Mouse (Mus musculus) heart, embryonic 12.5 days (tissue): ENCODE results near the gene Col6a1. TPM values are rescaled to one million over a fixed set of nuclear protein-coding genes. Genes with fewer than 3 reads are reported as not detected.

Experiments
- ATAC-seq: fragments of 200-750 bp; cut with Nextera tagmentation; 2 replicates; pipeline ENCODE4 v1.8.0; 2017; ENCODE audit warnings: moderate TSS enrichment, moderate library complexity; ENCODE audit not compliant: insufficient number of reproducible peaks, low FRiP score
- H3K27ac ChIP-seq: fragments of 300-500 bp; sonication (generic); 2 replicates; pipeline ENCODE4 v1.5.1; 2016; ENCODE audit warnings: mild to moderate bottlenecking, moderate library complexity; ENCODE audit not compliant: poor library complexity, severe bottlenecking
- H3K27me3 ChIP-seq: fragments of 300-500 bp; sonication (generic); replicated peaks from 2 replicates; pipeline ENCODE4 v1.6.1; 2016; ENCODE audit warnings: mild to moderate bottlenecking, moderate library complexity
- H3K36me3 ChIP-seq: fragments of 300-500 bp; sonication (generic); 2 replicates; pipeline ENCODE4 v1.6.1; 2016; ENCODE audit warnings: mild to moderate bottlenecking, moderate library complexity
- H3K4me1 ChIP-seq: fragments of 300-500 bp; sonication (generic); replicated peaks from 2 replicates; pipeline ENCODE4 v1.6.1; 2016; ENCODE audit warnings: mild to moderate bottlenecking
- H3K4me2 ChIP-seq: fragments of 300-500 bp; sonication (generic); 2 replicates; pipeline ENCODE4 v1.6.1; 2016; ENCODE audit warnings: mild to moderate bottlenecking, moderate library complexity
- H3K4me3 ChIP-seq: fragments of 300-500 bp; sonication (generic); 2 replicates; pipeline ENCODE4 v1.5.1; 2016; ENCODE audit warnings: mild to moderate bottlenecking
- H3K9ac ChIP-seq: fragments of 300-500 bp; sonication (generic); 2 replicates; pipeline ENCODE4 v1.6.1; 2016; ENCODE audit warnings: mild to moderate bottlenecking, moderate library complexity
- H3K9me3 ChIP-seq: fragments of 300-500 bp; sonication (generic); replicated peaks from 2 replicates; pipeline ENCODE4 v1.6.1; 2016; ENCODE audit warnings: mild to moderate bottlenecking, moderate library complexity
- WGBS: fragments of 180-500 bp; shearing (Covaris S2); methylation state at CpG from one replicate; pipeline ENCODE4 v1.1.7; 2016; 5-methylcytosine and 5-hydroxymethylcytosine counted together
- polyA plus RNA-seq: library from polyadenylated mRNA; unstranded; fragments of >200 nt; fragmentation: Nextera tagmentation; extraction: Ambion mirVana; gene quantifications from 2 replicates; pipeline ENCODE4 v1.2.1, GENCODE M21; 2016

Gene Col6a1
- polyA plus RNA-seq, 1 experiment from 2014 or later: 35.9 TPM

DNA sequence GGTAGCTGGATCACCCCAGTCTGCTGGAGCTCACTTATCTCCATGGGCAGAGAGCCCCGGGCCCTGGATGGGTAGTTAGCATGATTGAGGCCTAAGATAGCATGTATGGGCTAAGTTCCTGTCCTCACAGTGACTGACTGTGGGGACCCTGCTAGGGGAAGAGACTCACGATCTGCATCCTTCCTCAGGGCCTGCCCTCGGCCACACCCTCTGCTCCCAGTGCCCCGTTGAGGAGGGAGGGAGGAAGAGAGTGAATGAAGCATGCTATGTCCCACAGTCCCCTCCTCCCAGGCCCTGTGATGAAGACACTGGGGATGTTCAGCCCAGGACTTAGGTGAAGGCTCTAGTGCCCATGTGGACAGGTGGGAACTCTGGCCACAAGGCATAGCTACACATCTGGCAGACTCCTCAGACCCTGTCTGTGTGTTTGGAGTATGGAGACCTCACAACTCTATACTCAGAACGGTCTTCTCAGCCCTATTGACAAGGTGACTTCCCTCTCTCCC, 1.7 kb downstream of the Col6a1 start:
- H3K4me3 ChIP-seq: no peak overlapping the region
- WGBS: 41% methylated on average over 5 of the region's 5 CpGs
- ATAC-seq: no peak

DNA sequence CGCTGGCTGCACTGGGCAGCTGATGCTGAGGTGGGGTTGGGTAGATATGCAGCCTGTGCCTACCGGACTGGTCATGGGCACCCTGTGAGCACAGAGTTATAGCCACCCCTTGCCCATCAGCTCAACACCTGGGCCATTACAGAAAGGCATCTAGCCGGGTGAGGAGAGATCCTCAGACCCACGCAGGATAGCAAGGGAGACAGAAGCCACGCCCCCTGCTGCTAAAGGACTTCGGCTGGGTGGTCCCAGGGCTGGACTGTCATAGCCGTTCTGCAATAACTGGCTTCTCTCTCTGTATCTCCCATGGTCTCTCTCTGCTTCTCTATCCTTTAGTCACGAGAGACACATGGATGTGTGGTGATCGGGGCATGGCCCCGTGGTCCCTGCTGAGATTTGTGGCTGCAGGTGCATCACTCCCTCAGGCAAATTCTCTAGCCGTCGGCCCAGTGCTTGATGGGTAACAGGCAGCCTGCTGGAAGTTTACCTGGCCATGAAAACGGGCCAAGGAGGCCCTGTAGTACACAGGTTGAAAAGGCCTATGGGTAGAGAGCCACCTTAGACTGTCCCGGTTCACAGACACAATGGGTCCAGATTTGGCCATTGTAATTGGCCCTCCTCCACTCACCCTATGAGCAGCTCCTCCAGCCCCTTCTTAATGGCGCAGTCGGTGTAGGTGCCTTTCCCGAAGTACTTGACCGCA, 3.1 kb downstream of the Col6a1 start:
- WGBS: 80% methylated on average over 18 of the region's 18 CpGs
- H3K4me3 ChIP-seq: no peak overlapping the region
- ATAC-seq: no peak
- H3K4me1 ChIP-seq: peaks cover 22% of the 10 kb centered on the region
- H3K4me2 ChIP-seq: no peak overlapping the region
- H3K9me3 ChIP-seq: no peaks in the 10 kb centered on the region
- peaks cover 24% of the 10 kb centered on the region for H3K36me3 ChIP-seq
- no peak overlapping the region for H3K9ac ChIP-seq
- H3K27ac ChIP-seq: no peak overlapping the region
- H3K27me3 ChIP-seq: no peaks in the 10 kb centered on the region

More for the DNA sequence above, 1.7 kb downstream of the Col6a1 start:
- peaks cover 27% of the 10 kb centered on the region for H3K4me1 ChIP-seq
- H3K4me2 ChIP-seq: peak overlapping the region; percentile 55
- no peaks in the 10 kb centered on the region for H3K27me3 ChIP-seq
- H3K27ac ChIP-seq: no peak overlapping the region
- no peaks in the 10 kb centered on the region for H3K9me3 ChIP-seq
- peaks cover 24% of the 10 kb centered on the region for H3K36me3 ChIP-seq
- H3K9ac ChIP-seq: no peak overlapping the region

GRCm38 (mm10) chr10:76721746-76722145, 4.2 kb downstream of the Col6a1 start:
- Histone ChIP-seq H3K4me3 (no peak overlapping the region), H3K27me3 (no peaks in the 10 kb centered on the region), H3K36me3 (peaks cover 27% of the 10 kb centered on the region), H3K27ac (no peak overlapping the region), H3K4me2 (no peak overlapping the region), H3K9ac (no peak overlapping the region), H3K9me3 (no peaks in the 10 kb centered on the region), H3K4me1 (peaks cover 20% of the 10 kb centered on the region)
- WGBS: 84% methylated on average over 6 of the region's 6 CpGs
- no peak for ATAC-seq

DNA sequence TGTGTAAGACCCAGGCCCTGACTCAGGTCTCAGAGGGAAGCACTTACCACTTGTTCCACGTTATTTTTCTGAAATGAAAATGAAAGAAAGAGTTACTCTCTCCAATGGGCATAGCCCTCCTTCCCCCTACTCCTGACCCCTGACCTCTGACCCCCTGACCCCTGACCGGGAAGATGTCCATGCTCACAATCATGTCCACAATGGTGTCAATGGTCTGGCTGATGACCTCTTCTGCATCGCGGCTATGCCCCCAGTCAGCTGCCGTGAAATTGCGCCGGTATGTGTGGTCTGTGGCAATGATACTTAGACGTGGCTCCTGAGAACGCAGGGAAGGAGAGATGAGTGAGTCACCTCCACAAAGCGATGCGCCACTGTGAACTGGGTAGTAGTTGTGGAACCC, 4.8 kb downstream of the Col6a1 start:
- H3K27me3 ChIP-seq: no peaks in the 10 kb centered on the region
- ATAC-seq: no peak
- H3K4me2 ChIP-seq: no peak overlapping the region
- no peak overlapping the region for H3K4me3 ChIP-seq
- peaks cover 32% of the 10 kb centered on the region for H3K36me3 ChIP-seq
- no peak overlapping the region for H3K9ac ChIP-seq
- H3K9me3 ChIP-seq: no peaks in the 10 kb centered on the region
- 86% methylated on average over 11 of the region's 11 CpGs for WGBS
- peaks cover 20% of the 10 kb centered on the region for H3K4me1 ChIP-seq
- no peak overlapping the region for H3K27ac ChIP-seq

DNA sequence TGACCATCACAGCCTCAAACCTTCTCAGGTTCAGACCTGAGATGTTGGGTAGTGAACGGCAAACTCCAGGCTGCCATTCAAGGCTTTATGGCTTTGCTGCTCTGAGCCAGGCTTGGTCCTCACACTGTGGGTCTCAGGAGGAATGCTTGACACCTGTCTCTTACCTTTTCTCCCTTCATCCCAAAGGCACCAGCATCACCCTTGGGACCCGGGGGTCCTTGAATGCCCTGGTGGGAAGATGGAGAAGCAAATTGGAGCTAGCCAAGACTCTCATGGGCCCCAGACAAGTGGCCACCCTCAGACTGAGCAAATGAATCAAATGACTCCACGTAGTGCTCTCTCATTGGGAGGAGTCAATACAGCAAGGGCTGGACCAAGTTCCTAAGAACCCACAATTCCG, 8.3 kb downstream of the Col6a1 start:
- Histone ChIP-seq H3K27me3 (no peaks in the 10 kb centered on the region), H3K9ac (no peak overlapping the region), H3K27ac (no peak overlapping the region), H3K4me3 (no peak overlapping the region), H3K4me1 (no peaks in the 10 kb centered on the region), H3K9me3 (no peaks in the 10 kb centered on the region), H3K4me2 (no peak overlapping the region), H3K36me3 (peaks cover 43% of the 10 kb centered on the region)
- whole genome bisulfite sequencing: 80% methylated on average over 4 of the region's 4 CpGs
- ATAC-seq: no peak

- H3K36me3 ChIP-seq: peaks cover 44% of the 10 kb centered on the region
- no peak overlapping the region for H3K27ac ChIP-seq
- no peak overlapping the region for H3K4me3 ChIP-seq
- 82% methylated on average over 7 of the region's 7 CpGs for WGBS
- no peaks in the 10 kb centered on the region for H3K9me3 ChIP-seq
- H3K4me1 ChIP-seq: no peaks in the 10 kb centered on the region
- no peak for ATAC-seq
- H3K9ac ChIP-seq: no peak overlapping the region
- H3K27me3 ChIP-seq: no peaks in the 10 kb centered on the region
- no peak overlapping the region for H3K4me2 ChIP-seq
Measured at GRCm38 (mm10) chr10:76717026-76717425, 8.9 kb downstream of the Col6a1 start.

GRCm38 (mm10) chr10:76714303-76714702, 11.7 kb downstream of the Col6a1 start:
- H3K36me3 ChIP-seq: peaks cover 50% of the 10 kb centered on the region
- no peak for ATAC-seq
- H3K9ac ChIP-seq: no peak overlapping the region
- H3K27ac ChIP-seq: no peak overlapping the region
- no peak overlapping the region for H3K4me2 ChIP-seq
- no peaks in the 10 kb centered on the region for H3K4me1 ChIP-seq
- H3K4me3 ChIP-seq: no peak overlapping the region
- no peaks in the 10 kb centered on the region for H3K27me3 ChIP-seq
- 74% methylated on average over 7 of the region's 7 CpGs for WGBS
- H3K9me3 ChIP-seq: no peaks in the 10 kb centered on the region

DNA sequence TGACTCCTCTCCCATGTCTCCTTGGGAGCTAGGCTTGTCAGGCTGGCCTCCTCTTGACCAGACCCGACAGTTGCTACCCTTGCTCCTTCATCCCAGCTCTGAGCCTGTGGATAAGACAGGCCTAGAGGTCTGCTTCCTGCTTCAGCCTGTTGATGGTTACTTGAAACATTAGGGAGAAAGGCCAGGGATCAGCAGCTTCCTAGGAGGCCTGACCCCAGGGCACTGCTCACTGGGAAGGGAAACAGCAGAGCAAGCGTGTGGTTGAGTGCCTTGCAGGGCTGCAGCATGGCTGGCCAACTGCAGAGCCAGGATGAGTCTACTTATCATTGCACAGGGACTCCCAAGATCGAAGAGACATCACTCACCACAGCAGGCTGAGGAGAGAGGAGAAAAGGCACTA, 13.5 kb downstream of the Col6a1 start:
- 78% methylated on average over 3 of the region's 3 CpGs for WGBS
- no peaks in the 10 kb centered on the region for H3K9me3 ChIP-seq
- H3K4me1 ChIP-seq: no peaks in the 10 kb centered on the region
- no peak overlapping the region for H3K4me3 ChIP-seq
- H3K27ac ChIP-seq: no peak overlapping the region
- H3K36me3 ChIP-seq: peaks cover 59% of the 10 kb centered on the region
- no peak overlapping the region for H3K4me2 ChIP-seq
- no peaks in the 10 kb centered on the region for H3K27me3 ChIP-seq
- H3K9ac ChIP-seq: no peak overlapping the region
- no peak for ATAC-seq

DNA sequence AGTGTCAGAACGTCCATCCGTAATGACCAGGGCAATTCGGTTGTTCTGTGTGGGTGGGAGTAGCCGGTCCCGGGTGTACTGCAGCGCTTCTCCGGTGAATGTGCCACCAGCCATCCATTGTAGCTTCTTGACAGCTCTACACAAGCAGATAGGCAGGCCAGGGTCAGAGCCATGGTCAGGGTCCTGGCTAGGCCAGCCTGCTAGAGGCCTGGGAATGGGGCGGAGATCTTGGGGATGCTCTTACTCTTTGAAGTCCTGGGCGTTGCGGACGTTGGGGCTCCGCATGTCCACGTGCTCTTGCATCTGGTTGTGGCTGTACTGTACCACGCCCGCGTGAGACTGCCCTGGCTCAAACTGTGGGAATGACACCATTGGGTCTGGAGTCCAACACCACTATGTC, 14.6 kb downstream of the Col6a1 start:
- no peak for ATAC-seq
- H3K4me3 ChIP-seq: no peak overlapping the region
- no peak overlapping the region for H3K4me2 ChIP-seq
- WGBS: 96% methylated on average over 16 of the region's 16 CpGs
- peaks cover 52% of the 10 kb centered on the region for H3K36me3 ChIP-seq
- H3K9ac ChIP-seq: no peak overlapping the region
- no peaks in the 10 kb centered on the region for H3K27me3 ChIP-seq
- H3K4me1 ChIP-seq: no peaks in the 10 kb centered on the region
- H3K9me3 ChIP-seq: no peaks in the 10 kb centered on the region
- H3K27ac ChIP-seq: no peak overlapping the region

GRCm38 (mm10) chr10:76708465-76708864, 17.5 kb downstream of the Col6a1 start:
- no peaks in the 10 kb centered on the region for H3K4me1 ChIP-seq
- 64% methylated on average over 3 of the region's 3 CpGs for WGBS
- no peak overlapping the region for H3K4me2 ChIP-seq
- no peaks in the 10 kb centered on the region for H3K27me3 ChIP-seq
- ATAC-seq: no peak
- peaks cover 37% of the 10 kb centered on the region for H3K36me3 ChIP-seq
- H3K9ac ChIP-seq: no peak overlapping the region
- no peaks in the 10 kb centered on the region for H3K9me3 ChIP-seq
- no peak overlapping the region for H3K4me3 ChIP-seq
- no peak overlapping the region for H3K27ac ChIP-seq

DNA sequence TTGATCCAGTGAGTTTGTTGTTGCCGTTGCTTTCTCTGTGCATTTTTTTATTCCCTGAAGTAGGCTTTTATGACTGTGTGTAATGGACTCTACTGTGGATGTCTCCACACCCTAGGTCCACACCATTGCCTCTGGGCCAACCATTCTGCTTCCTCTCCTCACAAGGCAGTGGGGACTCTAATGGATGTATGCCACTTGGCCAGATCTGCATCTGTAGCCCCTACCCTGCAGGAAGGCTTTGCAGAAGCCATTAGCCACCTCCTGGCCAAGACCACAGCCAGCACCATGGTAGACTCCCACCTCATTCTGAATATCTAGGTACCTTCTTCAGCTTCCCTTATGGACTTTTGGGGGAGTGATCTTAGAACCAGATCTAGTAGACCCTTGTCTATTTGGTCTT, 18.4 kb downstream of the Col6a1 start:
- Histone ChIP-seq H3K4me1 (no peaks in the 10 kb centered on the region), H3K9me3 (no peaks in the 10 kb centered on the region), H3K4me3 (no peak overlapping the region), H3K27ac (no peak overlapping the region), H3K36me3 (peaks cover 33% of the 10 kb centered on the region), H3K27me3 (no peaks in the 10 kb centered on the region), H3K4me2 (no peak overlapping the region), H3K9ac (no peak overlapping the region)
- ATAC-seq: no peak
- 86% methylated on average over 1 of the region's 1 CpGs for WGBS

DNA sequence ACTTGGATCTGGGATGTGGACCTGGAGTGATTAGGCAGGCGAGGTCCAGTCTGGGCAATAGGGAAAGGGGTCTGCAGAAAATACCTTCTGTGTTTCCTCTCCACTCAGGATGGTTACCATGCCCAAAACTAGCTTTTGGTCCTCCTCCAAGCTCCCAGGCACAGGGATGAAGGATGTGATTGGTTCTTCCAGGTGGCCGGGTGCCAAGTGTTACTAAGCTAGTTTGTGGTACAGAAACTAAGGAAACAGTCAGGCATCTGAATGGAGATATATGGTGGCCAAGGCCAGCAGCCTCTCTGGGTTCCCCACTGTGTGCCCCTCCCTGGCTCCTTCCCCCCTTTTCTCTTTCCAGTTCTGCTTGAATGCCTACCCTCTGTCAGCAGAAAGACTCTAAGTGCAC, 19.0 kb downstream of the Col6a1 start:
- Histone ChIP-seq H3K9me3 (no peaks in the 10 kb centered on the region), H3K9ac (no peak overlapping the region), H3K4me1 (no peaks in the 10 kb centered on the region), H3K4me2 (no peak overlapping the region), H3K36me3 (peaks cover 28% of the 10 kb centered on the region), H3K4me3 (no peak overlapping the region), H3K27ac (no peak overlapping the region), H3K27me3 (no peaks in the 10 kb centered on the region)
- ATAC-seq: no peak
- WGBS: 70% methylated on average over 2 of the region's 2 CpGs
